Mouse (Mus musculus): ENCODE results near the gene Foxd3.

GRCm38 (mm10) chr4:99654621-99655296 is 1.3 kb upstream of the Foxd3 start:
- TF ChIP-seq CTCF (IDR thresholded peaks at IDR 0.05; ENCODE audit: borderline replicate concordance, control insufficient read depth, extremely low read depth, insufficient read depth, low read length, poor library complexity) (no peak), POLR2A (IDR thresholded peaks at IDR 0.05; ENCODE audit: control insufficient read depth, extremely low read depth, insufficient read depth, low read length, poor library complexity) (no peak)
